Mouse (Mus musculus) G1E-ER4 (cell line): ENCODE measurements around the gene Dbh. TPM values are rescaled to one million over a fixed set of nuclear protein-coding genes. Genes with fewer than 3 reads are reported as not detected.

Source experiments
- GATA1 ChIP-seq: IDR thresholded peaks from one replicate; pipeline ENCODE4 v1.8.0; 2012; ENCODE audit warnings: low read length, inconsistent platforms
- polyA plus RNA-seq: library from polyadenylated mRNA; stranded (reverse); fragments of >175 nt; gene quantifications from 2 replicates; pipeline ENCODE4 v1.2.3, GENCODE M21; 2012

Dbh gene
- polyA plus RNA-seq, 1 experiment, result not detected

- no peak for TF ChIP-seq GATA1
Observed at GRCm38 (mm10) chr2:27149457-27149856, 15.6 kb upstream of the Dbh start.

- no peak for TF ChIP-seq GATA1
Observed at GRCm38 (mm10) chr2:27154466-27155185, 10.4 kb upstream of the Dbh start.

GRCm38 (mm10) chr2:27156596-27156995 is 8.4 kb upstream of the Dbh start:
- TF ChIP-seq GATA1, result no peak

DNA sequence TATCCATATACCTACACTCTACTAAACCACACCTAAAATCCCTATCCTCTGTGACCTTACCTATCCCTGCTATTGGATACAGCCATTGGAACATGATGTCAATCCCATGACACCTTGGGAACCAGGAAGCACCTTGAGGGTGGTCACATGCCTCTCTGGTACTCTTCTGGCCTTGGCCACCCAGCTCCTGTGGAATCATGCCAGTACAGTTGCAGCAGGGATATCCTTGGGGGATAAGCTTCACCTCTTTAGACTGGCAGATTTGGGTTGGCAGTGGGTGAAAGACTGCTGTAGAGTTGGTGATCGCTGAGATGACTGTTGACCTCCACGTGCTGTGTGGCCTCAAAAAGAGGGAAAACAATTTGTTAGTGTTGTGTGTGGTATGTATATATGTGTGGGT is 3.5 kb upstream of the Dbh start:
- TF ChIP-seq GATA1, result no peak

DNA sequence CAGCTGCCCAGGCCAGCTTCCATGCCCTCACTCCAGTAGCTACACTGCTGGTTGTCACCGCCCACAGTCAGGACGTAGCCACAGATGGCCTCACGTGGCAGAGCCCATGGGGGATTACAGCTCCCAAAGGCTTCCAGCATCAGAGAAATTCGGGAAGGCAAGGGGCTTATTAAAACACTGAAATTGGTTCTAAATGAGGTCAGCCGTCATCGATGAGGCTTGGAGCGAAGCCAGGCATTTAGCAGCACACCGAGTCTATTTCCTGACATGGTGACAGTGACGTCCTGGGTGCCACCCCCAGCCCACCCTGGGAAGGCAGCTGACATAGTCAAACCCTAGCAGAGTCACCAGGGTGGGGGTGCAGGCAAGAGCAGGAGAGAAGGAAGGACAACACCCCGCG is 2.4 kb upstream of the Dbh start:
- no peak for TF ChIP-seq GATA1

- no peak for TF ChIP-seq GATA1
Observed at GRCm38 (mm10) chr2:27163851-27164250, 1.2 kb upstream of the Dbh start.

GRCm38 (mm10) chr2:27166074-27166473 is 1.0 kb downstream of the Dbh start:
- TF ChIP-seq GATA1, result no peak

- TF ChIP-seq GATA1, result no peak
Observed at GRCm38 (mm10) chr2:27166999-27167398, 2.0 kb downstream of the Dbh start.

- no peak for TF ChIP-seq GATA1
Observed at GRCm38 (mm10) chr2:27174242-27174641, 9.2 kb downstream of the Dbh start.

GRCm38 (mm10) chr2:27175696-27176267 is 10.7 kb downstream of the Dbh start:
- no peak for TF ChIP-seq GATA1

GRCm38 (mm10) chr2:27179101-27179500 is 14.1 kb downstream of the Dbh start:
- TF ChIP-seq GATA1, result no peak

- no peak for TF ChIP-seq GATA1
Observed at GRCm38 (mm10) chr2:27181907-27182306, 16.9 kb downstream of the Dbh start.

DNA sequence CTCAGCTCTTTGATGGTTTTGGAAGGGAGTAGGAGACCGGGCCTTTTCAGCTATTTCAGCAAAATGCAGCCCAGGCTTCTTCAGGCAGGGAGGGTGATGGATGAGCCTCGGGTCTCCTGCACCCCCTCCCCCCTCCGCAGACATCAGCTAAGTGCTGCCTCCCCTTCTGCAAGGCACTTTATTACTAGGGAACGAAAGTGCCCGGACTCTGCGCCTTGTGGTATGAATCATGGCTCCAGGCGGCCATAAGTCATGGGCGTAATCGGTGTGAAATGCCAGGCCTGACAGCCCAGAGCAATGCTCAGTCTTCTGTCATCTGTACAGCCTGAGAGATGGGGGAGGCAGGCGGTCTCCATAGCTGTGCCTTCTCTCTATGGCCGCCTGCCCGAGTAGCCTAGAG is 18.7 kb downstream of the Dbh start:
- no peak for TF ChIP-seq GATA1

GRCm38 (mm10) chr2:27187531-27187930 is 22.5 kb downstream of the Dbh start:
- TF ChIP-seq GATA1, result no peak

DNA sequence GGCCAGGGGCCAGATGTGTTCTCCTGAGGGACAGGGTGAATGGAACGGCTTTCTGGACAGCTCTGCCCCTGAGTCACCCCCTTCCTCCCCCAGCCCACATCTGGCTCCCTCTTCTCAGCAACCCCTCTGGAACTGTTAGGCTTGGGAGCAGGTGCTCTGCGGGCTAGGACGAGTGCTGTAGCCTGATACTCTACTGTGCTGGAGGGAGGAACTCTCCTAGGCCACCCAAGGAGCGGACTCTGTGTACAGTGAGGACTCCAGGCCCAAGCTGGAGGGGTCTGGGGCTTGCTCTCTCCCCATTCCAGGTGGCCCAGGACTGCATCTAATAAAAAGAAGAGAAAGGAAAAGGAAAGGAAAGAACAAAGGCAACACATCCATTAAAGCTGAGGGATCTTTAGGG is 25.0 kb downstream of the Dbh start:
- no peak for TF ChIP-seq GATA1

DNA sequence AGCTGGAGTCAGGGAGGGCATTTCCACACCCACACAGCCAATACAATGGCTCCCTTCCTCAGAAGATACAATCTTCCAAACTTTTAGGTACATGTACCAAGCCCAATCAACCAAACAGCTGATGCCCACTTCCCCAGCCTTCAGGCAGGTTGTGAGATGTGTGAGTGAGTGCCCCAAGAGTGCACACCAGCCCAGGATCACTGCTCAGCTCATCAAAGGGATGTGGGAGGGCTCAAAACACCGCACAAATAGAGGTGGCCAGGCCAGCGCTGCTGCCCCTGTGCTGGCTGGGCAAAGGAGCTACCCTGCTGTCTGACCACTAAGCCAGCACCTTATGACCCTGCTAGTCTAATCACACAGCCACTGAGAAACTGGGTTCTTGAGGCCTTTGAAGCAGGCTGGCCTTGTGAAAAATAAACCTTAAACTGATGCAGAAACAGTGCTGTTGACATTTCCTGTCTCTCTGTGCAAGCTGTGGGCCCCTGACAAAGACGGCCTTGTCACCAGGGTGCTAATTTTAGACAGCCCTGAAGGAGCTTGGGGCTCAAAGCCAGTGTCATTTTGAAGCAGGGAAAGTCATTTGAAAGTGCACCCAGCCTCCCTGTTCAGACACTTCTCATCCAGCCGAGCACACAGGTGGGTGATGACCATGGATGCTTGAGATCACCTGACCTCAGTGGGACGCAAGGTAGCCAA is 33.7 kb downstream of the Dbh start:
- TF ChIP-seq GATA1, result no peak

DNA sequence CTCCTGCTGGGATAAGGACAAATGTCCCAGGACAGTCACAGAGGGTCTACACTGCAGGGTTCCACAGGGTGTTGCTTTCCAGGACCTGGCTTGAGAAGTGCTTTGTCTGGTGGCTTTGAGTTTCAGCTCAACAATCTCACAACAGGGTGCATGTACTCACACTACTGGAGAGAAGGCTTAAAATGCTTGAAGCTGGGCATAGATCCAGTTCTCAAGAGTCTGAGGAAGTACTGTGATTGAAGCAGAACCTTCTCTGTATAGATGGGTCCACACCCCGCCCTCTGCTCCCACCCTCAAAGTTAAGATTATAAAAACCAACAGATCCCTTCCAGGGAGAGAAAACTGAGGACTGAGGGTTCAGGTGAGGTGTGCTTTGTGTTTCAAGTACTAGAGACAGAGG is 35.6 kb downstream of the Dbh start:
- TF ChIP-seq GATA1, result no peak
